Mouse (Mus musculus) lung, adult 2 months (tissue): ENCODE results near the gene AI597479.

Source experiments
- CTCF ChIP-seq: fragments of 200-500 bp; IDR thresholded peaks from 2 replicates; pipeline ENCODE4 v1.5.1; 2011; ENCODE audit warnings: mild to moderate bottlenecking, low read length, control low read depth; ENCODE audit not compliant: insufficient read depth
- POLR2A ChIP-seq: fragments of 200-500 bp; IDR thresholded peaks from 2 replicates; pipeline ENCODE4 v1.6.1; 2011; ENCODE audit warnings: low read depth, mild to moderate bottlenecking, control low read depth, low read length, borderline replicate concordance; ENCODE audit errors: extremely low read depth

DNA sequence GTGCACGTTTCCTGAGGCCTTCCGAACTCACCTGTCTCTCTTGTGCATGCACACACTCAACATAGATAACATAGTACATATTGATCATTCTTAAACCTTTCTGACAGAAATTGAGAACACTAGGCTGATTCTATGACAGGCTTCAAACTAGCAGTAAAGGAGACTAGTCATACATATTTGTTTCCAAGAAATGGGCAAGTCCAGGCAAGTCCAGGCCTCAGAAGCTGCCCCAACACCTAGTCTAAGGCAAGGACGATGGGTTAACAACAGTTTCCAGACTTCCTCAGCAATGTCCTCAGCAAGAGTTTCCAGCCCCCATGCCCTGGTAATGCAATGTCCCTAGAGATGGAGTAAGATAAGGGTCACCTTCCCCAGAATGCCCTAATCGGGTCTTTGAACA, 45.3 kb downstream of the AI597479 start:
- TF ChIP-seq POLR2A (no peak), CTCF (no peak)
